Mouse (Mus musculus): ENCODE data around the gene Micall2.
"Not testable (repeated sequence)": the region's sequence is repeated elsewhere in the genome, so short reads cannot be mapped to it uniquely, and the experiment has no call there.

Micall2 gene

GRCm38 (mm10) chr5:139735677-139736503 lies at the start of gene Micall2:
Gene Micall2, minus strand, starts transcription at chr5:139736336.
- DNase-seq (ENCODE audit: low spot score in 2 of 2), result peak; percentile 68 to 83

GRCm38 (mm10) chr5:139781406-139781805 lies 45.3 kb upstream of the Micall2 start:
- DNase-seq (ENCODE audit: low spot score in 2 of 2), result no peak

DNA sequence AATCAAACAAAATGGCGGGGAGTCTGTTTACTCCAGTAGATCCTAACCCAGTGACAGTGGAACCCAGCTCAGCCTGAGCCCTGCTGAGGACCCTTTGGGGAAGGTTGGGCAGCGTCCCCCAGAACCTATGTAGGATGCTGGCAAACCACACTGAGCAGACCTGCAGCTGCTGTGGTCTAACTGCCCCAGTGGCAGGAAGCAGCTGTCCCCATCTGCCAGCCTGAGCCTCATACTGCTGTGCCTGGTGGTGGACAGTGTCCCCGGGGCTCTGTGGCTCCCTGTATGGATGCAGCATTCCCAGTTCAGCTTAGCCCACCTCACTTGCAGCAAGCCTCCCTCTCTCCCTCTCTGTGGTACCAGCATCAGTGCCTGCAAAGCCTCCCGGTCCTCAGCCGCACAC lies 40.8 kb upstream of the Micall2 start:
- DNase-seq (ENCODE audit: low spot score in 2 of 2), result no peak

DNA sequence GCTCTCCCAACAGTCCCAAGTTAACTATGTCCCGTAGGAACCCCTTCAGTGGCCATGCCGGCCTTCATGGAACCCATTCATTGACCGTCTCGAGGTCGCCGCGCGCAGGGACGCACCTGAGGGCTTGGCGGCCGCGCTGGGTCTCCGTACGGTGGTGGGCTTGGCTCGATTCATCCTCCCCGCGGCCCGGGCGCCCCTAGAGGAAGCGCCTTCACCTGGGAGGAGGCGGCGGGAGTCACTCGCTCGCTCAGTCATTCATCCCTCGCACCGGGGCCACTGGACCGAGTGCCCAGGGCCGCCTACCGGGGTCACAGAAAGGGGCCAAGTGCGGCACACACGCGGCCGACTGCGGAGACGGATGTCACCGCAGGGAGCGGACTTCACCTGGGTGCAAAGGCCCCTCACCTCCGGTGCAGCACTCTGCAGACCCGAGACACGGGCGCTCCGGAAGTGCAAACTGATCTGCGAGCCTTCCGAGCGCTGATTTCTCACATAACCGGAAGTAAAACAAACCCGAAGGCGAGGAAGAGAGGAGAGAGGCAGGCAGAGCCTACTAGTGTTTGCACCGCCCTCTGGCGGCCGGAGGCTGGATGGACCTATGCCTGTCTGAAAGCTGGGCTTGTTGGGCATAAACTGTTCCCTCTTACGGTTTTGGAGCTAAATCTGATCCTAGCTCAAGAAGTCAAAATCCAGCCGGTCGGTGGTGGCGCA lies 39.2 kb upstream of the Micall2 start, which contains the start of gene Ints1:
Gene Ints1, minus strand, starts transcription at position 459 of the 711 bp plus-strand sequence.
- DNase-seq (ENCODE audit: low spot score in 2 of 2), result peak; percentile 97

DNA sequence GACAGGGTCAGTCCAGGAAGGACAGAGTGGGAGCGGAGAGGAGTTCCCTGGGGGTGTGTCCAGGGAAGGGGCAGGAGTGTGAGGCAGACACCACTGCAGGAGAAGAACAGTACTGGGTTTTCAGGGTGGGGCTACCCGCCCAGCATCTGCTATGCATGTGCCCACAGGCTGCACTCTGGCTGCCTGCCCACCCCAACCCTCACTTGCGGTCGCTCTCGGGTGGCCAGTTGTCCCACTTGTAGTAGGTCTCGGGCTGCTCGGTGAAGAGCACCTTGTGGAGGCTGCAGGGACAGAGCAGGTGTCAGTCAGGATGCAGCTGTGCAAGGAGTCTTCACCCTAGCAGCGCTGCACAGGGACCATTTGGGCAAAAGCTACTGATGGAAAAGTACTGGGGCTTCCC lies 32.1 kb upstream of the Micall2 start:
- DNase-seq (ENCODE audit: low spot score in 2 of 2), result no peak

- DNase-seq (ENCODE audit: low spot score in 2 of 2), result peak in 1 of 2 experiments; percentile 21
Measured at GRCm38 (mm10) chr5:139764296-139764695, 28.2 kb upstream of the Micall2 start.

GRCm38 (mm10) chr5:139758096-139758495 lies 22.0 kb upstream of the Micall2 start:
- DNase-seq (ENCODE audit: low spot score in 2 of 2), result peak; percentile 69 to 79

DNA sequence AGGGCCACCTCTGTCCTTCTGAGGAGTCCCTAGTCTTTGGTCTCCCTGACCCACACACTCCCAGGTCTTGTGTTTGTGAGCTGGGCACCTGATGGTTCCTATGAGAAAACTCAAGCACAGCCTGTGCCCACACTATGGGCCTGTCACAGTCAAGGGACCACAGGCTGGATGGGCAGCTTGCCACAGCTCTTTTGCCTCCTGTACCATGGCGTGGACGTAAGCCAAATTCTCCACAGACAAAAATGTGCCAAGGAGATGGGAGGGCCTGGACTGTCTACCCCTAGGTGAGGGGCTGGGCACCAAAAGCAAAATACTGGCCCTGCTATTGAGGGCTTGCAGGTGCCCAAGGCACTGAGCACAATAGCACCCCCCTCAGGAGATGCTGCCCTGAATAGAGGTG lies 20.4 kb upstream of the Micall2 start:
- DNase-seq (ENCODE audit: low spot score in 2 of 2), result no peak

GRCm38 (mm10) chr5:139756135-139756534 lies 20.0 kb upstream of the Micall2 start:
- DNase-seq (ENCODE audit: low spot score in 2 of 2), result no peak

DNA sequence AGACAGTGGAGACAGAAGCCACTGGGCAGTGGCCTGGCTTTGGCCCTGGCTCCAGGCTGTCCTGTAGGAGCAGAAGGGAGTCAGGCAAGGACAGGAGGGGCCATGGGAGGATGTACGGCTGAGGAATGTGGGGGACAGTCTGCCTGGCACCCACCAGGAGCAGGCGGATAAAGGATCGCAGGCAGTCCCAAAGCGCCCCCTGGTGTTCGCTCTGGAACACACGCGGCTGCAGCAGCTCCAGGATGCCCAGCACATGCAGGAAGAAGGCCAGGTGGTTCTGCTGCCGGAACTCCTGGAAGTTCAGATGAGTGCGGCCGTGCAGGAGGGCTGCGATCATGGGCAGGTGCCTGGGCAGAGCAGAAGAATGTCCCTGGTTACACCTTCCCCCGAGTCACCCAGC lies 18.6 kb upstream of the Micall2 start:
- DNase-seq (ENCODE audit: low spot score in 2 of 2), result peak; percentile 54 to 65

- peak; percentile 53 to 59 for DNase-seq (ENCODE audit: low spot score in 2 of 2)
Measured at GRCm38 (mm10) chr5:139750535-139750934, 14.4 kb upstream of the Micall2 start.

DNA sequence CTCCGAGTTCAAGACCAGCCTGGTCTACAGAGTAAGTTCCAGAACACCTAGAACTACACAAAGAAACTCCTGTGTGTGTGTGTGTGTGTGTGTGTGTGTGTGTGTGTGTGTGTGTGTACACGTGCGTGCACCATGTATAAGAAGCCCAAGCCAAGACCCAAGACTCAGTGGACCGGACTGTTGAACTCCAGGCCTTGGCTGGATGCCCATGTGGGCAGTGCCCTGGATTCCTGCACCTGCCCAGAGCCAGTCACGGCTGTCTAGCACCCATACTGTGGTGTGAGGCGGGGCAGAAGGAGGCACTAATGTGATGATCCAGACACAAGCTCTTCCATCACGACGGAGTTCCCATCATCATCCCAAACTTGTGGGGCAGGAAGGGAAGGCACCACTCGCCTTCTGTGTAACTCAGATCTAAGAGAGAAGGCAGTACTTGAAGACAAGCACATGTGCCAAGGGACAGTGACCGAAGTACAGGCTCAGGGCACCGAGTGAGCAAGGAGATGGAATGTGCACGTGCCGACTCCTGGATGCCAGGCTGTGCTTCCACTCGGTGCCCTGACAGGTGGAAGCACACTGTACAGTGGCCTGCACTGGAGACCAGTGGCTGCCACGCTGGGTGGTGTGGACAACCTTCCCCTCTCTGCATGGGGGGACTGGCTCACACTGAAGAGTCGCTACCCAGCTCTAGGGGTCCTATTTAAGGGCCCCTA lies 13.4 kb upstream of the Micall2 start:
- DNase-seq (ENCODE audit: low spot score in 2 of 2), result no peak

DNA sequence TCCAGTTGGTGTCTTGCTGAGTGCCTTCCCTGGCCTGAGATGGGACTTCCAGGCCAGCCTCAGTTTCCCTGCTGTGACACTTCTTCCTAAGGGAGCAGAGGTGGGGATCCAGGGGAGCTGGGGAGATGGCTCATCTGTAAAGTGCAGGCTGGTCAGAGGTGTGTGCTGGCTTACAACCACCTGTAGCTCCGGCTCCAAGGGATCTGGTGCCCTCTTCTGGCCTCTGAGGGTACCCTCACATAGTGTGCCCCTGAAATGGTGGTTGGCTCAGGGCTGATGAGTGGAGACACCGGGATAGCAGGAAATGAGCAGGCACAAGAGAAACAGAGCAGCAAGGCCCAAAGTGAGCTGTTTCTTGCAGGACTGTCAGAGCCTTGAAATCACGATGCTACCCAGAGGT lies 9.6 kb upstream of the Micall2 start:
- DNase-seq (ENCODE audit: low spot score in 2 of 2), result no peak

DNA sequence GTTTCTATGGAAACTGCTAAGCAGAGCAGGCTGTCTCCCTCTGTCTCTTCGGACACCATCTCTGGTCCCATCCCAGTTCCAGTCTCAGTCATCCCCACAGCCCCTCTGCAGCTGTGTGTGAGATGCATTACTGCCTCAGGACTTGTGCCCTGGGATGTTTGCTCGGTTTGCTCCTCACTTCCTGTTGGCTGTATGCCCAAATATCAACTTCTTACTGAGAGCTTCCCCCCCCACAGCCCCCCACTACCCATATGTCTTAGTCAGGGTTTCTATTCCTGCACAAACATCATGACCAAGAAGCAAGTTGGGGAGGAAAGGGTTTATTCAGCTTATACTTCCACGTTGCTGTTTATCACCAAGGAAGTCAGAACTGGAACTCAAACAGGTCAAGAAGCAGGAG lies 6.5 kb upstream of the Micall2 start:
- not testable (repeated sequence) for DNase-seq (ENCODE audit: low spot score in 2 of 2)

GRCm38 (mm10) chr5:139738592-139739315 lies 2.6 kb upstream of the Micall2 start:
- DNase-seq (ENCODE audit: low spot score in 2 of 2), result no peak

DNA sequence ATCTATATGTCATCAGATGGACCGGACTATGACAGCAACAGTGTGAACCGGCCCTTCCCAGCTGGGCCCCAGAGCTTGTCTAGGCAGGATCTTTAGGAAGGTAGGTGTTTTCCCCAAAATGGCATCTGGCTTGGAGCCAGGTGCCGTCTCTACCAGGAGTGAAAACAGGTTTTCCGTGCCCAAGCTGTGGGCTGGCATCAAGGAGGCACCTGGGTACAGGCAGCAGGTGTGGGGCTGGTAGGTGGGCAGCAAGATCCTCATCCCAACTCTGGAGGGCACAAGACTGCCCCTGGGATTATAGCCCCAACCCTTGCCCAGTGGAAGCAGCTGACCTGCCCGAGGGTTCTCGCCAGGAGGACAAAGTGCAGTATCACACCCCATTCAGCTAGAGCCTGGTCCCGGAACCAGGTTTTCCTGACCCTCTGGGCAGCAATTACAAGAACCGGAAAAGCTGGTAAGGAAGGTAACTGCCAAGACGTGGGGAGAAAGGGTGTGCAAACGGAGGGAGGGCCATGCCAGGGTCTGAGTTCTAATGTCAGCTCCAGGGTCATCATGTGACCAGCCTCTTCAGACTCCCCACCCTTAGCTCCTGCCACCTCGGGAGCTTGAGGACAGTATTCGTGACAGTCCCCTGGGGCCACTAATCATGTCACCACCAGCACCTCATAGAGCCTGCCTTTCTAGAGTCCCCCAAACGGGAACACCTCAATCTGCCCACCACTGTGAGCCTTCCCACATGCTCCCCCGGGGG lies 1.9 kb upstream of the Micall2 start:
- no peak for DNase-seq (ENCODE audit: low spot score in 2 of 2)

GRCm38 (mm10) chr5:139736504-139736940 lies 386 bp upstream of the Micall2 start:
- no peak for DNase-seq (ENCODE audit: low spot score in 2 of 2)

- no peak for DNase-seq (ENCODE audit: low spot score in 2 of 2)
Measured at GRCm38 (mm10) chr5:139734746-139735145, 1.4 kb downstream of the Micall2 start.

GRCm38 (mm10) chr5:139734016-139734415 lies 2.1 kb downstream of the Micall2 start:
- no peak for DNase-seq (ENCODE audit: low spot score in 2 of 2)

DNA sequence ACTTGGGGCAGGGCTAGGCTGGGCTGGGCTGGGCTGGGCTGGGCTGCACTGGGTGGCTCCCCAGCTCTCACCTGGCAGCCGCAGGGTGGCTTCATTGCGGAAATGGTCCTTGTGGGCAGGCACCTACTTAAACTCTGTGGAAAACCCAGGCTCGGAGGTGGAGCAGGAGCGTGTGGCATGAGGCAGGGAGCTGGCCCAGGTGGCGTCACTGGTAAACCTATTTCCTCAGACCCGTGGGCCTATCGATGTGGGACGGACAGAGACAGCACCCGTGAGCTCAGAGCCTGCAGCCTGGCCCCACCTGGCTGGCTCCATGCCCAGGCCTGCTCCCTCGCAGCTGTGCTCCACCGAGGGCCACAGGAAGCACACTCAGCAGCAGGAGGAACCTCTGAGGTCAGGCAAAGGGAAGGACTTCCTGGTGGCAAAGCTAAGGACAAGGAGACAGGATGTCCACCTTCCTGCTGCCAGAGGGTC lies 3.5 kb downstream of the Micall2 start:
- no peak for DNase-seq (ENCODE audit: low spot score in 2 of 2)

Measured in frontal cortex, postnatal 36 days (tissue).